Mouse (Mus musculus): ENCODE data around the gene Cyth1. TPM values are rescaled to one million over a fixed set of nuclear protein-coding genes. Genes with fewer than 3 reads are reported as not detected.

Cyth1 gene
- polyA plus RNA-seq, 1 experiment from 2014 or later = 16.4 TPM

GRCm38 (mm10) chr11:118140771-118141565 is 107.4 kb downstream of the Cyth1 start:
- H3K9me3 ChIP-seq (replicated peaks) = no peaks in the 10 kb centered on the region
- H3K4me3 ChIP-seq (replicated peaks) = no peak overlapping the region
- no peak overlapping the region for H3K4me2 ChIP-seq
- ATAC-seq (replicated peaks; ENCODE audit: low FRiP score) = no peak
- H3K36me3 ChIP-seq = no peaks in the 10 kb centered on the region
- H3K27me3 ChIP-seq = no peaks in the 10 kb centered on the region
- no peak overlapping the region for H3K9ac ChIP-seq
- H3K4me1 ChIP-seq = peaks cover 22% of the 10 kb centered on the region
- WGBS = 73% methylated on average over 10 of the region's 10 CpGs
- H3K27ac ChIP-seq = no peak overlapping the region

- no peaks in the 10 kb centered on the region for H3K27me3 ChIP-seq
- H3K36me3 ChIP-seq = no peaks in the 10 kb centered on the region
- H3K4me1 ChIP-seq = peaks cover 31% of the 10 kb centered on the region
- no peak overlapping the region for H3K27ac ChIP-seq
- no peak for ATAC-seq (replicated peaks; ENCODE audit: low FRiP score)
- no peak overlapping the region for H3K4me3 ChIP-seq (replicated peaks)
- no peak overlapping the region for H3K9ac ChIP-seq
- no peak overlapping the region for H3K4me2 ChIP-seq
- 99% methylated on average over 6 of the region's 6 CpGs for WGBS
- no peaks in the 10 kb centered on the region for H3K9me3 ChIP-seq (replicated peaks)
Observed at GRCm38 (mm10) chr11:118138347-118138746, 110.0 kb downstream of the Cyth1 start.

- Histone ChIP-seq H3K27me3 (no peaks in the 10 kb centered on the region), H3K4me2 (no peak overlapping the region), H3K9ac (no peak overlapping the region), H3K4me1 (peaks cover 27% of the 10 kb centered on the region), H3K36me3 (no peaks in the 10 kb centered on the region), H3K27ac (no peak overlapping the region), H3K9me3 (replicated peaks) (no peaks in the 10 kb centered on the region), H3K4me3 (replicated peaks) (no peak overlapping the region)
- ATAC-seq (replicated peaks; ENCODE audit: low FRiP score) = no peak
- WGBS = 44% methylated on average over 5 of the region's 5 CpGs
Observed at GRCm38 (mm10) chr11:118136172-118136632, 112.2 kb downstream of the Cyth1 start.

- Histone ChIP-seq H3K9me3 (replicated peaks) (no peaks in the 10 kb centered on the region), H3K27me3 (no peaks in the 10 kb centered on the region), H3K4me2 (no peak overlapping the region), H3K4me1 (peaks cover 27% of the 10 kb centered on the region), H3K36me3 (no peaks in the 10 kb centered on the region), H3K27ac (no peak overlapping the region), H3K9ac (no peak overlapping the region), H3K4me3 (replicated peaks) (no peak overlapping the region)
- WGBS = 44% methylated on average over 6 of the region's 6 CpGs
- no peak for ATAC-seq (replicated peaks; ENCODE audit: low FRiP score)
Observed at GRCm38 (mm10) chr11:118135271-118135670, 113.1 kb downstream of the Cyth1 start.

GRCm38 (mm10) chr11:118133752-118134169 is 114.6 kb downstream of the Cyth1 start:
- no peak overlapping the region for H3K4me2 ChIP-seq
- ATAC-seq (replicated peaks; ENCODE audit: low FRiP score) = peak; percentile 65; the same call in 1 of the 2 replicates
- H3K9me3 ChIP-seq (replicated peaks) = no peaks in the 10 kb centered on the region
- no peaks in the 10 kb centered on the region for H3K27me3 ChIP-seq
- 30% methylated on average over 4 of the region's 4 CpGs for WGBS
- no peak overlapping the region for H3K9ac ChIP-seq
- H3K36me3 ChIP-seq = no peaks in the 10 kb centered on the region
- no peak overlapping the region for H3K4me3 ChIP-seq (replicated peaks)
- H3K27ac ChIP-seq = peak overlapping the region; percentile 45; the same call in 1 of the 2 replicates
- H3K4me1 ChIP-seq = peaks cover 27% of the 10 kb centered on the region

GRCm38 (mm10) chr11:118133133-118133751 is 115.2 kb downstream of the Cyth1 start:
- no peak overlapping the region for H3K4me3 ChIP-seq (replicated peaks)
- no peaks in the 10 kb centered on the region for H3K27me3 ChIP-seq
- 47% methylated on average over 9 of the region's 9 CpGs for WGBS
- 0 out of 2 replicates have a peak overlapping the region, but pooled peaks have one; percentile 54 for H3K27ac ChIP-seq
- no peak overlapping the region for H3K9ac ChIP-seq
- H3K36me3 ChIP-seq = no peaks in the 10 kb centered on the region
- H3K4me1 ChIP-seq = peaks cover 27% of the 10 kb centered on the region
- no peak overlapping the region for H3K4me2 ChIP-seq
- peak; percentile 52; the same call in 1 of the 2 replicates for ATAC-seq (replicated peaks; ENCODE audit: low FRiP score)
- H3K9me3 ChIP-seq (replicated peaks) = no peaks in the 10 kb centered on the region

GRCm38 (mm10) chr11:118132136-118132535 is 116.3 kb downstream of the Cyth1 start:
- no peak overlapping the region for H3K27ac ChIP-seq
- H3K36me3 ChIP-seq = no peaks in the 10 kb centered on the region
- no peak overlapping the region for H3K4me2 ChIP-seq
- no peak overlapping the region for H3K9ac ChIP-seq
- no peak overlapping the region for H3K4me3 ChIP-seq (replicated peaks)
- ATAC-seq (replicated peaks; ENCODE audit: low FRiP score) = no peak
- no peaks in the 10 kb centered on the region for H3K9me3 ChIP-seq (replicated peaks)
- 76% methylated on average over 8 of the region's 8 CpGs for WGBS
- peaks cover 27% of the 10 kb centered on the region for H3K4me1 ChIP-seq
- no peaks in the 10 kb centered on the region for H3K27me3 ChIP-seq

- Histone ChIP-seq H3K4me1 (peaks cover 17% of the 10 kb centered on the region), H3K9ac (no peak within 1 kb of the TSS), H3K4me2 (no peak within 1 kb of the TSS), H3K36me3 (no peaks in the 10 kb centered on the region), H3K9me3 (replicated peaks) (no peaks in the 10 kb centered on the region), H3K27me3 (no peaks in the 10 kb centered on the region), H3K27ac (no peak within 1 kb of the TSS), H3K4me3 (replicated peaks) (no peak within 1 kb of the TSS)
- ATAC-seq (replicated peaks; ENCODE audit: low FRiP score) = no peak
- WGBS = 89% methylated on average over 7 of the region's 7 CpGs
Observed at GRCm38 (mm10) chr11:118130534-118130933, 117.9 kb downstream of the Cyth1 start, which contains the start of gene Dnah17. TSS of gene Dnah17 (minus strand) at chr11:118130634.

- H3K9me3 ChIP-seq (replicated peaks) = no peaks in the 10 kb centered on the region
- no peak overlapping the region for H3K27ac ChIP-seq
- no peak overlapping the region for H3K4me2 ChIP-seq
- no peak for ATAC-seq (replicated peaks; ENCODE audit: low FRiP score)
- H3K4me1 ChIP-seq = peaks cover 13% of the 10 kb centered on the region
- H3K9ac ChIP-seq = no peak overlapping the region
- WGBS = 88% methylated on average over 2 of the region's 2 CpGs
- H3K27me3 ChIP-seq = no peaks in the 10 kb centered on the region
- no peak overlapping the region for H3K4me3 ChIP-seq (replicated peaks)
- H3K36me3 ChIP-seq = no peaks in the 10 kb centered on the region
Observed at GRCm38 (mm10) chr11:118129812-118130211, 118.6 kb downstream of the Cyth1 start.

GRCm38 (mm10) chr11:118121592-118121991 is 126.8 kb downstream of the Cyth1 start:
- no peak overlapping the region for H3K4me3 ChIP-seq (replicated peaks)
- no peaks in the 10 kb centered on the region for H3K36me3 ChIP-seq
- H3K4me1 ChIP-seq = no peaks in the 10 kb centered on the region
- H3K9ac ChIP-seq = no peak overlapping the region
- 85% methylated on average over 11 of the region's 11 CpGs for WGBS
- no peaks in the 10 kb centered on the region for H3K9me3 ChIP-seq (replicated peaks)
- no peaks in the 10 kb centered on the region for H3K27me3 ChIP-seq
- H3K27ac ChIP-seq = no peak overlapping the region
- H3K4me2 ChIP-seq = no peak overlapping the region
- no peak for ATAC-seq (replicated peaks; ENCODE audit: low FRiP score)

GRCm38 (mm10) chr11:118118777-118119176 is 129.6 kb downstream of the Cyth1 start:
- Histone ChIP-seq H3K27me3 (no peaks in the 10 kb centered on the region), H3K9me3 (replicated peaks) (no peaks in the 10 kb centered on the region), H3K9ac (no peak overlapping the region), H3K4me3 (replicated peaks) (no peak overlapping the region), H3K36me3 (no peaks in the 10 kb centered on the region), H3K4me2 (no peak overlapping the region), H3K27ac (no peak overlapping the region), H3K4me1 (no peaks in the 10 kb centered on the region)
- ATAC-seq (replicated peaks; ENCODE audit: low FRiP score) = no peak
- WGBS = 84% methylated on average over 8 of the region's 8 CpGs

GRCm38 (mm10) chr11:118114581-118115110 is 133.7 kb downstream of the Cyth1 start:
- no peak for ATAC-seq (replicated peaks; ENCODE audit: low FRiP score)
- Histone ChIP-seq H3K36me3 (no peaks in the 10 kb centered on the region), H3K9me3 (replicated peaks) (no peaks in the 10 kb centered on the region), H3K4me3 (replicated peaks) (no peak overlapping the region), H3K9ac (no peak overlapping the region), H3K4me1 (no peaks in the 10 kb centered on the region), H3K4me2 (no peak overlapping the region), H3K27me3 (no peaks in the 10 kb centered on the region), H3K27ac (no peak overlapping the region)
- WGBS = 45% methylated on average over 8 of the region's 8 CpGs

Data from kidney, embryonic 15.5 days (tissue).